Mouse (Mus musculus): ENCODE measurements around the gene Agpat3.
A peak's percentile ranks its signal among the peaks of the same experiment; 100 is the strongest.

Gene Agpat3

GRCm38 (mm10) chr10:78324556-78325164 is 27.6 kb downstream of the Agpat3 start:
- no peak for DNase-seq (ENCODE audit: low spot score)

DNA sequence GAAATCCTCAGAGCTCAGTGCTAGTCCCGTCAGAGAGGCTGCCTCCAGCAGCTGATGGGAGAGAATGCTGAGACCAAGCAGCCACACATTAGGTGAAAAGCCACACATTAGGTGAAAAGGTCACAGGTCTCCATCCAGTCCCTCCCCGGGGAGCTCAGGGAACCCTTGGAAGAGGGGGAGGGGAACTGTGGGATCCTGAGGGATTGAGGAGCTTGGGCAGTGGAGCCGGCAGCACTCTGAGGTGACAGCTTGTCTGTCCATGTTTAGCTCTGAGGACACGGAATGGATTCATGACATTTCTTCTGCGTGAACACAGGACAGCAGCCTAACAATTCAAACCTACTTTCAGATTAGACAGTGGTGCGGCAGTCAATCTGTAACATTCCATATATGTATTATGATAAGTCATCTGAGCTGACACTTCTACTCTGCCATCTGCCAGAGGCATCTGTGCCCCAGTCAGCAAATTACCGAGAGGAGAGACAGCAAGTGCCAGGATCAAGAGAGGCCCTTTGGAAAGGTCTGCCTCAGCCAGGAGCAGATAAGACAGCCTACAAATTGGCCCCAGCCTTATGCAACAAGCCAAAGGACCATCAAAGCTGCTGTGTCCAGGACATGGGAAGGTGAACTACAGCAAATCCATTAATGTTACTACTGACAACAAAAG is 28.9 kb downstream of the Agpat3 start:
- peak; percentile 51 for DNase-seq (ENCODE audit: low spot score)

DNA sequence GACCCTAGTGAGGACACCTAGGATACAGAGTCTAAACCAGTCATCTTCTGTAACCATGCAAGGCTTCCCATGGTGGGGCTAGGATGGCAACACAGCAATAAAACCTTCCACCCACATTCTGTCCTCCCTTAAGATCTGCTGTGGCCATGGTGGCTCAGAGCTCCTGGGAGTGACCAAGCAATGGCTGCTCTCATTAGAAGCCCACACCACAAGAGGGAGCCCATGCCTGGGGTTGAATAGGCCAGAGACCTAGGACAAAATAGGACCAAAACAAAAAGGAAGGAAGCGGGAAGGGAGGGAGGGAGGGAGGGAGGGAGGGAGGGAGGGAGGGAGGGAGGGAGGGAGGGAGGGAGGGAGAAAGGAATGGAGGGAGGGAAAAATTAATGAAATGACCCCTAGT is 29.5 kb downstream of the Agpat3 start:
- no peak for DNase-seq (ENCODE audit: low spot score)

DNA sequence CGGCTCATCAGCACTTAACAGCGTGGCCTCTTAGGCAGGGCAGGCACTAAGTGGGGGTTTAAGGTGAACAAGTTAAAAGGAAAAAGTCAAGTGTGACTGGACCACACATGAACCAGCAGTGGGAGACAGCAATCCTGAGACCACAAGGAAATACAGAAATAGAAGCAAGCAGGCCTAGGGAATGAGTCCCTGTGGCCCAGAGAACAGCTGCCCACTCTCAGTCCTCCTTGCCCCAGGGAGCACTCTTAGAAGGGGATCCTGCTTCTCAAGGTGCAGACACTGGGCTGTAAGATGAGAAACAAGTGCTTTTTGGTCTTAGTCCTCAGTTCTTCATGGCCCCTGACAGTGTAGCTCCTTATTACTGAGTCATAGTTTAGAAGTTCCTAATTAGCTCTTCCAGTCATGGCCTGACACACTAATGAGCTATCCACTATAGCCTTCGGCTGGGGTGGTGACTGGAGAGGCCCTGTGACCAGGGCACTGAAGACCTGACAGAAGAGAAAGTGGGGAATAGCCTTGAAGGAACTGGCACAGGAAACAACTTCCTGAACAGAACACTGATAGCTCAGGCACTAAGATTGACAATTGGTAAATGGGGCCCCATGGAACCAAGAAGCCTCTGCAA is 31.0 kb downstream of the Agpat3 start:
- DNase-seq (ENCODE audit: low spot score) = no peak

GRCm38 (mm10) chr10:78320526-78320925 is 31.8 kb downstream of the Agpat3 start:
- no peak for DNase-seq (ENCODE audit: low spot score)

- DNase-seq (ENCODE audit: low spot score) = no peak
Observed at GRCm38 (mm10) chr10:78319940-78320339, 32.3 kb downstream of the Agpat3 start.

DNA sequence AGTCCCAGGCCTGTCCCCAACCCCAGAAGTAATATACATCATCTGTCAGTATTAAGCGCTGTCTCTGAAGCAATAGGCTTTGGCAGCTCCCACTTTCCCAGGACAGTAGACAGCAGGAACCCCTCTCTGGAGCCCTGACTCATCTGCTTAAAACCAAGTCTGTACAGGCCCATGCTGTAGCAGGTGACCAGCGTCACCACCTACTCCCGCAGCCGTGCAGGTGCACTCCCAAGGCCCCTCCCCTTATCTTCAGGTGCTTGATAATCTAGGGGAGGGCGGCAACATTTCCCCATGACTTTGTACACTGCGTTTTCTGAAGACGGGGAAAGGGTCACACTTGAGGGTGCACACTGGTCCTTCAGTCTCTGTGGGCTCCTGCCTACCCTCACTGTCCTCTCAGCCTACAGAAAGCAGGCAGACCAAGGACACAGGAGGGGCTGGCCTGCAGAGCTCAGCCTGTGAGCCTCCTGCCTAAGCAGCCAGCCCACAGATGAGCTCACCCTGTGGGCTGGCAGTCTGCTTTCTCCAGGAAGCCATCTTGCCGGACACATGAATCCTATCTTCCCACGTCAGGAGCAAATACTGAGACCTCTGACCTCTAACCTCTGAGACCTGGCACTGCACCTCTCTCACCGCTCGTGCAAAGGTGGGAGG is 34.9 kb downstream of the Agpat3 start:
- no peak for DNase-seq (ENCODE audit: low spot score)

DNA sequence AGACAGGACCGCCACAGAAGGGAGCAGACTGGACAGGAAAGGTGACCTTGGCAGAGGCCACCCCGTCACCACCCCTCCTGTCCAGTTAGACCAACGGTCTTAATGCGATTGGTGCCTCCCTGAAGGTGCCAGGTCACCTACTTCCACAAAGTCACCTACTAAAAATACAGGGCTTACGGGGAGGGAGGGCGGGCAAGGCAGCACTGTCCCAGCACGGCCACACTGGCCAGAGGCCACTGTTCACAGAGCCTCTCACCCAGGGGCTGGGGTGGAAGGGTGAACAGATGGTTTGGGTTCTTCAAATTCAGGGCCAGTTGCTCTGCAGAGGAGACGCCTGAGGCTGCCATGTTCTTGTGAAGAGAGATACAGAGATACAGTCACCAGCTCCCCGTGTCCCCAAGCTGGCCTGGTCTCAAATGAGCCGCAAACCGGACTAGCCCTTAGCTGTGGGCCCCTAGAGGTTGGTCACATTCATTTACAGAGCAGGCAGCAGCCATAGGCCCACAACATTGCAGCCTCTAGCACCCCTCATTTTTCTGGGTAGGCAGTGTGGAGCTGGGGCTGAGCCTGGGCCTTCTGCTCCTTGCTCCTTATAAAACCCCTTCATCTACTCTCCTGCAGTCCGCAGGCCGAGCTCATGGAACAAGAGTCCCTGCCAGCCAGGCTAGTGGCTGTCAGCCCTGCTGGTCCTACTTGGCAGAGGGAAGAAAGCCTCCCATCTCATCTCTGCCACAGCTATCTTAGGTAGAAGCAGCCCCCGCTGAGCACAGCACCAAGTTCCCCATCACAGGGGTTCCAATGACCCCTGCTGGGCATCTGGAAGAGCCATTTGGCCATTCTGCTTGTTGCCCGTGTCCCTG is 35.8 kb downstream of the Agpat3 start:
- no peak for DNase-seq (ENCODE audit: low spot score)

DNA sequence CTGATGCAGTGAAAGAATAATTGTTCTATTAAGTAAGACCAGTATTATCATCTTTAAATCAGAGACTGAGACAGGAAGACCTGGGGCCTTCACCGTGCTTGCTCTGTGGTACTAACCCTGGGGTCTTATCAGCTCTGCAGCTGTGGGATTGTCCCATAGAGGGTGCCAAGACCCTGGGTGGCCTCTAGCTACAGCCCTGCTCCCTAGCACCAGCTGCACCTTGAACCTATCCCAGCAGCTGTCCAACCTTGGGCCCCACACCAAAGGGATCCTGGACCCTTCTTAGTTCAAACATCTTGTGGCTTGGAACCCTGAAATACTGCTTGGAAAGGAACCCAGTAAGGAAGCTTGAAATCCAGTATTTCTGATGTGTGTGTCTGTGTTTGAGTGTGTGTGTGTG is 37.1 kb downstream of the Agpat3 start:
- DNase-seq (ENCODE audit: low spot score) = no peak

GRCm38 (mm10) chr10:78311886-78312635 is 40.2 kb downstream of the Agpat3 start:
- DNase-seq (ENCODE audit: low spot score) = no peak

DNA sequence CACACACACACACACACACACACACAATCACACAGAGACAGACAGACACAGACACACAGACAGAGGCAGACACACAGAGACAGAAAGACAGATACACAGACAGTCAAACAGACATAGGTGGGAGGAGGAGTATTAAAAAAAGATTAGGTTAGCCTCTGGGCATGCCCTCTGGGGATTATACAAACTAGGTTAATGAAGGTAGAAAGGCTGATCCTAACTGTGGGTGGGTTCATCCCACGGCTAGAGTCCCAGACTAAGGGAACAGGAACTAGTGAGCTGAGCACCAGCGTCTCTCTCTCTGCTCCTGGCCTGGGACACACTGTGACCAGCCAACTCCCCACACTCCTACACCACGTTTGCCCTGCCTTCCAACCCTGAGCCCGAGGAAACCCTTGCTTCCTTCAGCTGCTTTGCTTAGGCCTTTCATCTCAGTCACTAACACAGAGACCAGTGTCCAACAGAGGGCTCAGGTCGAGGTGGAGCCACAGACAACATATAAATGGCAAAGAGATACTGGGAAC is 41.5 kb downstream of the Agpat3 start:
- DNase-seq (ENCODE audit: low spot score) = no peak

GRCm38 (mm10) chr10:78308617-78309016 is 43.7 kb downstream of the Agpat3 start:
- no peak for DNase-seq (ENCODE audit: low spot score)

- no peak for DNase-seq (ENCODE audit: low spot score)
Observed at GRCm38 (mm10) chr10:78307391-78307790, 44.9 kb downstream of the Agpat3 start.

GRCm38 (mm10) chr10:78306027-78306426 is 46.3 kb downstream of the Agpat3 start:
- no peak for DNase-seq (ENCODE audit: low spot score)

DNA sequence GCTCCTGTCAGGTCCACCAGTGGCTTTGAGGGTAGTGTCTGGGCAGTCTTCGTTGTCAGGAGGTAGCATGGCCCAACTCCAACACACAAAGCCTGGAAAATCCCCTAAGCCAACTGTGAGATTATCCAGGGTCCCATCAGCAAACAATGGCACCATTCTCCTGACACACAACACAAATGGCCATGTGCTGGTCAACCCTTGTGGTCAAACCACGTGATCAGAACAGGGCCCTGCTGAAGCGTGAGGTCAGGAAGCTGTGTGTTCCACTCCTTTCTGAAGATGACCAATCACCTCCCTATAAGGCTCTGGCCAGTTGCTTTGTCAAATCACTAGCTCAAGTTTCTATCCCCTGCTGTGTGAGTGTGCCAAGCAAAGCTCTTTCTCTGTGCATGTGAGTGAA is 47.3 kb downstream of the Agpat3 start:
- no peak for DNase-seq (ENCODE audit: low spot score)

DNA sequence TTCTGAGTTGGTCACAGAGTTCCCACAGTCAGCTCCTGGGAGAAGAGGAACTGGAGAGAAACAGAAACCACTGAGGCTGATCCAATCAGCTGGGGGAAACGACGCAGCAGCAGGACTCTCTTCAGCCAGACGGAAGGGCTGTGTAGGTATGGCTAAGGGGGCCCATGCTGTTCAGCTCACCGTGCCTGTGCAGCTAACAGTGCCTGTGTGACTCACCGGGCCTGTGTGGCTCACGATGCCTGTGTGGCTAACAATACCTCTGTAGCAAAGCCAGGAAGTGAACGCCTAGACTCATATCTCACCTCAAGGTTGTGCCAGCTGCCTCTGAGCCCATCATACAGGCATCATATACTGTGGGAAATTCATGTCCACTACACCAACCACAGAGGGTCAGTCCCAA is 48.6 kb downstream of the Agpat3 start:
- DNase-seq (ENCODE audit: low spot score) = no peak

DNA sequence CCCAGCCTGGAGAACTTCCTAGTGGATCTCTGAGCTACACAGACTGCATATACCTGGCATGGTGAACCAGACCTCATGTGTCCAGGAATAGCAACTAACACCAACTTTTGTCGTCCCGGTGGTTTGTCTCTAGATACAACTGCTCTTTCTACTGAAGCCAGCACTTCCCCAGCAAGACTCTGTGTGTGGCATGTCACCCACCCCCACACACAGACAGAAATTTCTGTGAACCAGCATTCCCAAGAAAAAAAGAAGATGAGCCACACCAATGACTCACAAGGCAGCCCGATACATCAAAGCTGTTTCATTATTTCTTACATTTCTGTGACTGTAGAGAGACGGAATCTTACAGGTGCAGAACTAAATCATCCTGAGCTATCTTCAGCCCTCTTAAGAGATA is 52.2 kb downstream of the Agpat3 start:
- DNase-seq (ENCODE audit: low spot score) = no peak

DNA sequence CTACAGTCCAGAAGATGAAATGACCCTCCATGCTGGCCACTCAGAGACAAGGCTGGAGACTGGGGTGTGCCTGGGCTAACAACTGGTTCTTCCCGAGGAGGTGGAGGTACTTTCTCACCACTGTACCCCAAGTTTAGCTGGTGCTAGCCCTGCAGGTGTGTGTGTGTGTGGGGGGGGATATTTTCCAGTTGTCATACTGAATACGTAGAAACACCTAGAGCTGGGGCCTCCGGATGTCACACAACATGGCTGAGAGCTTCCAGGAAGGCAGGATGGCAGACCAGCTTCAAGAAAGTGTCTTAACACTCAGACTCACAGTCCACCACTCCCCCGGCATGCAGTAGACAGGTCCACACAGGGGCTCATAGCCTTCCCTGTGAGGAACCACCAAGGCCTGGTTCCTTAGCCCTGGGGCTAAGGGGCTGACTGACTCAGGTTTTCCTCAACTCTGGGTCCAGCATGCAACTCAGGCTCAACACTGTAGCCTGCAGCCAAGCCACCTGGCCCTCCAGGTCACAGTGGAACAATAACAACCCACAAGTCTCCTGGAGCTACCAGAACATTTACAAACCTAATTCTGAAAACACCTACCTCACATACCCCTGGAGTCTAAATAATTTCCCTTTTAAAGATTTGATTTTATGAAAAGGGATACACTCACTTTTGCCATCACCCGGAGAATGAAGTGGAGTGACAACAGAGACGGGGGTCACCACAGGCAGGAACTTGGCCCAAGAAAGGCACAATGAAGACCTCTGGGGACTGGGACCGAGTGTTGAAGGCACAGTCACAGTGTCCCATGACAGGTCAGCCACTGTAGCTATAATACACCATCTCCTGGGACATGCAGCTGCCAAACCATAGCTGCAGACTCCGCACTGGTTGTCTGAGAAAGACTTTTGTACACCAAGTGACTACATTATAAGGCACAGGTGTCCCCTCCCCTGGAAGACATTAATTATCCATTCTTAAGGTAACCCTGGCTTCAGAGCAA is 53.3 kb downstream of the Agpat3 start:
- DNase-seq (ENCODE audit: low spot score) = no peak

DNA sequence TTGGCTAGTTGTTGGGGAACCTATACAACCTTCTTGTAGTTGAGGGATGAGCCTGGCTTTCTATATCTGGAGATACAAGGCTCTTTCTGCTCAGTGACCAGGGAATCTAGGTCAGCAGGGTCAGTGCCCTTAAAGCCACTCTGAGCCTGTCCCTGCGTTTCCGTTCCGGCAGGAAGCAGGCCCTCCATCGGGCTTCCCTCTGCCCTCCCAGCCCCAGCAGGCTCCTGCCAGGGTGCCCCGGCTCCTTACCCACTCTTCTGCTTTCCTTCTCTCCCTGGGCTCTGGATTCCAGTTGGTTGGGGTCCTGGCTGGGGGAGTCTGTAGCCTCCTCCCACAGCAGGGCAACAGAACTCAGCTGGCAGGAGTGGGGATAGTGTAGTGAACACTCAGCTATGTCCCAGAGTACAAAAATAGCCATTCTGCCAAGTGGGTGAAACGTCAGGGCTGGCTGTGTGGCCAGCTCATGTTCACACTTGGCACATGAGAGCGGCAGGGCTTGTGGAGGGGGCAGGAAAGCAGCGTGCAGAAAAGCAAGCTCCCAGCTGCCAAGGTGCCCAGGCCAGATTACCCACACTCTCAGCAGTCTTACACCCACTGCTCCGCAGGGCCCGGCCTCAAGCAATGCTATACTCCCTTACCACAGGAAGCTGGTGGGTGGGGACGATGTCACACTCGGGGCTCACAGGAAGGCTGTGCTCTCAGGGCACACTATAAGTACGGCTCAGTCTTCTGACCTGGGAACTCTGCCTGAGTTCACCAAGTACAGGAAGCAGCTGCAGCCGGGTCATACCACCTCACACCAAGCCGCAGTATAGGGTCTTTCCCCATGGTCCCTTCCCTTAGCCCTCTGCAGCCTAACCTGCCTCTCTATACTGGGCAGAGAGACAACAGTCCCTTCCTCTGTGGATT is 54.5 kb downstream of the Agpat3 start:
- DNase-seq (ENCODE audit: low spot score) = peak; percentile 44
